Mouse (Mus musculus): Measurements from ENCODE around the gene Junb.

Junb gene
- long read RNA-seq, experiment 1, transcript Junb-201 (1 exons, 1,809 nt) = major isoform, 116 of 117 reads
- long read RNA-seq, experiment 1, partial matches to known transcripts = 0 of 117 reads
- long read RNA-seq, experiment 1, other reads (novel, unspliced or antisense) = 1 of 117 reads
- long read RNA-seq, experiment 2, transcript Junb-201 (1 exons, 1,809 nt) = major isoform, 353 of 354 reads
- long read RNA-seq, experiment 2, partial matches to known transcripts = 0 of 354 reads
- long read RNA-seq, experiment 2, other reads (novel, unspliced or antisense) = 1 of 354 reads

DNA sequence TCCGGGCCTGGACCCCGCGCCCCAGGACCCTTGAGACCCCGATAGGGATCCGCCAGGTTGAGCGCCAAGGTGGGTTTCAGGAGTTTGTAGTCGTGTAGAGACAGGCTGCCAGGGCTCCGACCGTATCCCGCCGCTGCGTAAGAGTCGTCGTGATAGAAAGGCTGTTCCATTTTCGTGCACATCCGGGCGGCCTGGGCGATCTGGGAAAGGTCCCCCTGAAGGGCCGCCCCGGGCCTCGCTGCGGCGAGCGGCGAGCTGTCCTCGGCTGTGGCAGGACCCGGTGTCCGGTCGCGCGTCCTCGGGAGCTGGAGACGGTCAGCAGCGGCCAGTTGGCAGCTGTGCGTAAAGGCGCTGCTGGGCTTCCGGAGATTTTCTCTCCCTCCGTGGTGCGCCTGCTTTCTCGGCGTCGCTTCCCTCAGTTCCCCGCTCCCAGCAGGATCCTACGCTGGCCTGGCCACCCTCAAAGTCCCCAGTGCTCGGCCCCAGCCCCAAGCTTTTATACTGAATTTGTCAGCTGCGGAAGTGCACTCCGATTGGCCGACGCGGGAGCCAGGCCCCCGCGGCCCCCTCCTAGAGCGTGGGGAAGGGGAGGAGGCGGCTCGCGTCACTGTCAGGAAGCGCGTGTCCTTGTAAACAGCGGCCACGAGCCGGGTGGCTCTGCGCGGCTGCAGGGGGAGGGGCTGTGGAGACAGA lies at the start of gene Junb:
Gene Junb (minus strand): TSS at position 471 of the 693 bp plus-strand sequence.
- intact Hi-C loops (cut with DNase I) = loop anchor here (5.0 kb wide), 1 partner anchor 49 kb away; the partner anchor contains the start of genes Asna1 and Trir

DNA sequence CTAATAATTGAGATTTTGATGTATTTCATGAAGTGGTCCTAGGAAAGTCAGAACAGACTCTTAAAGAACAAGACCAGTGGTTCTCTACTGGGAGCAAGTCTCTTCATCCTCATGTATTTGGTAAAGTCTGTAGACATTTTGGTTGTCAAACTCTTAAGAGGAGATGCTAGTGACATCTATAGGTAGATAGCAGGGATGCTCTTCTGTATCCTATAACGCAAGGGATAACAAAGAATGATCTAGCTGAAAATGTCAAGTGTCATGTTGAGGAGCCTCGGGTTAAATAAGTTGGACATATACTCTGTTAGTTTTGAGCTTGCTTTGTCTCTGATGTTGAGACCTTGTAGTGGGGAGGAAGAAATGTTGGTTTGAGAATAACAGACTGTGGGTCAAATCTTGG lies 49.4 kb upstream of the Junb start:
- intact Hi-C loops (cut with DNase I) = loop anchor here (5.0 kb wide), 1 partner anchor 51 kb away; the partner anchor contains the start of gene Junb

DNA sequence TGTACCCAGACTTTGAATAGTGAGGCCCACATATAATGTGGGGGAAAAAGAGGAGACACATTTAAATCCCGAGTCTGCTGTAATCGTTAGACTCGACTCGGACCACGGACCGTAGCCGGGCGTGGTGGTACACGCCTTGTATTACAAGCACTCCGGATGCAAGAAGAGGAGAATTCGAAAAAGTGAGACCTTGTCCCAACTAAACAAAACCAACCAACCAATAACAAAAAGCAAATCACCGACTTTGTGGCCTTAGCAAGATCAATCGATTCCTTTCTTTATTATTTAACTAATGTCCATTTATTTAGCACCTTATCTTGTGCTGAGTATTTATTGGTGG lies 49.0 kb upstream of the Junb start:
- intact Hi-C loops (cut with DNase I) = loop anchor here (5.0 kb wide), 1 partner anchor 50 kb away; the partner anchor contains the start of gene Junb

DNA sequence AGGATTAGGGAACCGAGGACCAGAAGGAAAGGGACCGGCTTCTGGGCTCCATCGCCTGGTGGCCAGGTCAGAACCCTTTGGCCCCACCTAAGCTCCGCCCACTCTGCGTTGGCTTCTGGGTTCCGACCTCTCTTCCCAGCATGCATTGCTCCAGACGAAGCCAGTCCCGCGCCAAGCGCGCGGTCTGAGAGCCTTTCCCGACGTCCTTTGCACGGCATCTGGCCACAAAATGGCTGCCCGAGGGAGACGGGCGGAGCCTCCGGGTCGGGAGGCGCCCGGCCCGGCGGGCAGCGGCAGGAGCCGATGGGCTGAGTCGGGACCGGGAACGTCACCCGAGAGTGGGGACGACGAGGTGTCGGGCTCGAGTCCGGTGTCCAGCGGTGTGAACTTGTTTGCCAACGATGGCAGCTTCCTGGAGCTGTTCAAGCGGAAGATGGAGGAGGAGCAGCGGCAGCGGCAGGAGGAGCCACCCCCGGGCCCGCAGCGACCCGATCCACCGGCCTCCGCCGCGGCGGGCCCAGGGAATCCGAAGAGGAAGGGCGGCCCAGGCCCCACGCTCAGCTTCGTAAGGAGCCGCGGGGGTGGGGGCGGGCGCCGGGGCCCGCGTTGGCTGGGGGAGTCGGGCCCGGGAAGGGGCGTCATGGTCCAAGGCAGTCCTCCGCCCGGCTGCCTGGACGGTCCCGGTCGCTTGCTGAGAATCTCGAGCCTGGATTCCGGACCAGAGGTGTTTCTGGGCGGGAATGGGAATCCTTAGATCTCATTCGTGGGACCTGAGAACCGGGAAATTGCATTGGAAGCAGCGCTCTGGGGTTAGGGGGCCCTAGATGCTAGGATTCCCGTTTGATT lies 48.4 kb upstream of the Junb start, which contains the start of gene Trir:
Gene Trir (plus strand): TSS at position 154 of the 846 bp plus-strand sequence.
- intact Hi-C loops (cut with DNase I) = loop anchor here (5.0 kb wide), 1 partner anchor 50 kb away; the partner anchor contains the start of gene Junb

DNA sequence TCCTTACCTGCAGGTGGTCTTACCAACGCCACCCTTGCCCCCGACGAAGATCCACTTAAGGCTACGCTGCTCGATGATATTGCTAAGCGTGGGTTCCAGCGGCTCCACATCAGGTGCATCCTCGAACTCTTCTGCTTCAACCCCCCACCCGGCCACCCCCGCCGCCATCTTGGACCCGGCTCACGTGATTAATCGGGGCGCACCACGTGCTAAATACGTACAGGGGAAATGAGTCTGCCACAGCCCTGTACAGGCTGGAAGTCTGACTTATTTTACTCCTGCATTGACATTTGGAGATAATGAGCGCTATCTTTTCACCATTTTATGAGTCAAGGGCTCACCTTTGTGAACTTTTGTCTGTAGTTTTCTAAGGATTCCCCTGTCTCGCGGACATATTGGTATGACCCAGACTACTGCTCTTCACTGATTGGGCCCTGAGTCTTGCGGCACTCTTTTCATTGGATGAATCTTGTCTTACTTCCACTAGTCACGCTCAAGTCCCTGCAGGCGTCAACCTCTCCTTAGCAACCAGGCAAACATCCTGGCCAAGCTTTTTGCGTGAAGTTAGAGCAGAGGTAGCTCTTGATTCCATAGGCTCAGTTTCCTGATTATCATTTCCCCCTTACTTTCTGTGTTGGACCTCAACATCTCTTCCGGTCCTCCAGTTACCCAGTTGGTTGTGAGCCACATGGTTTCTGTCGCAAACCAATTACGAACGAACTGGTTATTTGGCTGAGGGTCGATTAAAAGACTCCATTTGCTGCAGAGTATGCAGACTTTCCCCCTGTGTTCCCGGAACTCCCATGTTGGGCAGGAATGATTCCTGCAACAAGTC lies 46.8 kb upstream of the Junb start, which contains the start of gene Asna1:
Gene Asna1 (minus strand): TSS at position 184 of the 835 bp plus-strand sequence.
- intact Hi-C loops (cut with DNase I) = loop anchor here (5.0 kb wide), 1 partner anchor 48 kb away; the partner anchor contains the start of gene Junb

DNA sequence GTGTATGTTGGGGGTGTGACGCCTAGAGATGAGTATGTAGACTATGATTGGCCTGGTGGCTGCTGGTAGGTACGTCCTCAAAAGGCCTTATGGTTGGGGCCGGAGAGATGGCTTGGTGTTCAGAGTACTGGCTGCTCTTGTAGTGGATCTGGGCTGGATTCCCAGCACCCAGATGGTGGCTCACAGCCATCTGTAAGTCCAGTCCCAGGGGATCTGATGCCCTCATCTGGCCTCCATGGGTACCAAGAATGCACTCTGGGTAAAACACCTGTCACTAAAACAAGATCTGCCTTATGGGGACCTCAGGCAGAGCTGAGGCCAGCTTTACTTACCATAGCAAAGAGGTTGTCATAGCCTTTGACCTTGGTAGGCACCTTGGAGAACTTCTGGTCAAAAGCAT lies 45.3 kb upstream of the Junb start:
- intact Hi-C loops (cut with DNase I) = no loop called here

DNA sequence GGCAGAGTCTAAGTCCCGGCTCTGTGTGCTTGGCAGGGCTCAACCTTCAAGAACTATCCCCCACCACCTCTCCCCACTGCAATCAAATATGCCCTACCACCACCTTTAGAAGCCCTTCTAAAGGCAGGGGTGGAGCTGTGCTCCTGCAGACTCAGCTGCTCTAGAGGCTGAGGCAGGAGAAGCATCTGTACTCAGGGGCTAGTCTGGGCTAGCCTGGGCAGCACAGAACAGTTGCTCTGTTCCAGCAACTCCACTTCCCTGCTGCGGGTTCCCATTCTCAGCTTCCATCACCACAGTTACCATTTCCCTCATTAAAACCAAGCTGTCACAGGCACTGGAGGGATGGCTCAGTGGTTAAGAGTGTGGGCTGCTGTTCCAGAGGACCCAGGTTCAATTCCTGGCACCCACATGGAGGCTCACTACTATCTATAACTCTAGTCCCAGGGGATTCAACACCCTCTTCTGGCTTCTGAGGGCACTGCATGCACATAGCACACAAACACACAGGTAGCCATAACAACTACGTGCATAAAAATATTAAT lies 43.1 kb upstream of the Junb start:
- intact Hi-C loops (cut with DNase I) = no loop called here

DNA sequence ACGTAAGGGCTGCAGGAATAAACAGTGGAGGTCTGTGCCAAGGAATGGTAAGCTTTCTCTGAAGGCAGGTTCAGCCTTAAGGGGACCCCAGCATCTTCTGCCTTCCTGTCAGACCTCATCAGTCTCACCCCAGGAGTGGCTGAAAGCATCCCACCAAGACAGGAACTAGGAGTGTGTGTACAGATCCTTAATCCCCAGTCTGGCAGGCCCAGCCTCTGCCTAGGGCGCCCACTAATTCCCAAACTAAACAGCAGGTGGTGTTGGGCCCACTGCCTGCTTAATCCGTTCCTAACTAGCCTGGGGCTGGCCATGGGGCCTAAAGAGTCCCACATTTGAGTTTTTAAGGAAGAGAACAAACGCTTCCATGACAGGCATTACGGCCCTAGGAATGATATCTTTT lies 38.7 kb upstream of the Junb start:
- intact Hi-C loops (cut with DNase I) = no loop called here

DNA sequence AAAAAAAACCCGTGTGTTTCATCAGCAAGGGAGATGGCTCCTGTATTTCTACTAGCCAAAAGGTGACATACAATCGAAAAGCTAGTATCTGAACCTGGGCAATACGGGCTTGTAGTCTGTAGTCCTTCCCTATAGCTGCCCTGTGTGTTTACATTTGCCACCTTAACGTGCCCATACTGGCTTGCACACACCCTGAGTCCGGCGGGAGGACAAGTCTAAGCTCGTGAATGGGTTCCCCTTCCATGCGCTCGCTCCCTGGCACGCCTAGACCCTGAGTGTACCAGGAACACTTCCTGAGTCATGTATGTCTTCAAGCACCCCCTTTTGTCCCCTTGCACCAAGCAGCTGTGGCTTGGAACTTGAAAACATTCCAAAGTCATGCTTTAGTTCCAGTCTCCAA lies 38.2 kb upstream of the Junb start:
- intact Hi-C loops (cut with DNase I) = no loop called here

DNA sequence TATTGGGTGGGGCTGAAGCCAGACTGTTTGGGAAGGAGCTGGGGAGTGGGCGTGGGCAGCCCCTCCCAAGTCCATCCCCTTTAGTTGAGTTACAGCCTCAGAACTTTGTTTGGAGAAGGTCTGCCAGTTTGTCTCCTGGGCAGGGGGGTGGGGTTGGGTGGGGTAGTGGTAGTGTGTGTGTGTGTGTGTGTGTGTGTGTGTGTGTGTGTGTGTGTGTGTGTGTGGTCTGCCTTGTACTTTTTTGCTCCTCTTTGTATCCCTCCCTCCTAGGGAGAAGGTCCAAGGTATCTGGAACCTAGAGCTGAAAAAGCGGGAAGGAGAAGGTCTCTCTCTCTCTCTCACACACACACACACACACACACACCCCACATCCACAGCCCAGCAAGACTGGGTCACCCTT lies 35.9 kb upstream of the Junb start, which contains the start of gene Best2:
Gene Best2 (minus strand): TSS at position 101 of the 400 bp plus-strand sequence.
- intact Hi-C loops (cut with DNase I) = no loop called here

DNA sequence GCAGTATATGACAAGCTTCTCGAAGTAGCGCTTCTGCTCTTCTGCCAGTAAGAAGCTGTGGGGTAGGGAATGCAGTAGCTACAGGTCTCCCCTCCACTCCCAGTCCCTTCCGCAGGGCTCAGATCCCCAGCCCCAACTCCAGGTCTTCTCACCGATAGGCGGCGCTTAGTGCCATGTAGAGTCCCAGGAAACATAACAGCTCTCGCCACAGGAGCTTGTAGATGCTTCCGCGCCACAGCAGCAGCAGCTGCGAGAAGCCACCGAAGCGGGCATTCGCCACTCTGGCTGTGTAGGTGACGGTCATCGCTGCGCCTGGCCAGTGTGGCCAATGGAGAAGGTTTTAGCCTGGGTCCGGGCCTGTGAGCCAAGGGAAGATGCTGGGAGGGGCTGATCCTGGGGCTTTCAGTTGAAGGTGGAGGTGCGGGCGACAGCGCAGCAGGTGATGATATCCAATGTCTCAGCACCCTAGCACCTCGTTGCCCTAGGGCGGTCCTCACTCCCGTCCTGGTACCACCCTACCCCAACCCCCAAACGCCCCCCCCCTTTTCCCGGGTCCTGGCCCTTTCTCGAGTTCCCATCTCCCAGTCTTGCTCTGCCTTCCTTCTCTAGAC lies 34.8 kb upstream of the Junb start:
- intact Hi-C loops (cut with DNase I) = no loop called here

DNA sequence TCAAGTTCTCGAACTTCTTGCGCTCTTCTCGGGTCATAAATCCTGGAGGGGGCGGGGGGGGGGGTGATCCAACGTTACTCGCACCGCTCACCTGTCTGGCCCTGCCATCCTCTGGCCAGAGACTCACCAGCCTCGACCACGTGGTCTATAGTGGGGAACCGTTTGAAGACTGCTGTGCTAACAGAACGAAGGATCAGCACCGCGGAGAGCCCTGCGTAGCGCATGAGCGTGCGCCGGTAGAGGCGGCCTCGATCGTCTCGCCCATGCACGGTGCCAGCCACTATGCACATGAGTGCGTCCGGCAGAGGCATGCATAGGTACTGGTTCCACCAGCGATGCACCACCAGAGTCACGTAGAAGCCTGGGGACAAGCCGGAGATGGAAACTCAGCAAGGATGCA lies 32.7 kb upstream of the Junb start:
- intact Hi-C loops (cut with DNase I) = no loop called here

DNA sequence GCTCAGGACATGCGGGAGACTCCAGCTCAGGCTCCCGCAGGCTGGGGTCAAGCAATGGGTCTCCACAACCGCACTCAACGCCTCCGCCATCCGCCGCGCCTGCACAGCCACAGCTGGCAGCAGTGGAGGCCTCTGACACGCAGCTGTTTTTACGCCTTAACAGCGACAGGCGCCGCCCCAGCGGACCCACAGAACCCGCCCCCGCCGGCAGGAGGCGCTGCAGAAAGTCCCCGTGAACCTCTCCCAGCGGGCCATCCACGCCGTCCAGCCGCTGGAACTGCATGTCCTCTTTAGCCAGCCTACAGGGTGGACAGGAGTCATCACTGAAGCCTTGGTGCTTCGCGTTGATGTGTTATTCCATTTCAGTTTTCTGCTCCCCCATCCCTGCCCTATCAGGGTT lies 29.2 kb upstream of the Junb start:
- intact Hi-C loops (cut with DNase I) = no loop called here

DNA sequence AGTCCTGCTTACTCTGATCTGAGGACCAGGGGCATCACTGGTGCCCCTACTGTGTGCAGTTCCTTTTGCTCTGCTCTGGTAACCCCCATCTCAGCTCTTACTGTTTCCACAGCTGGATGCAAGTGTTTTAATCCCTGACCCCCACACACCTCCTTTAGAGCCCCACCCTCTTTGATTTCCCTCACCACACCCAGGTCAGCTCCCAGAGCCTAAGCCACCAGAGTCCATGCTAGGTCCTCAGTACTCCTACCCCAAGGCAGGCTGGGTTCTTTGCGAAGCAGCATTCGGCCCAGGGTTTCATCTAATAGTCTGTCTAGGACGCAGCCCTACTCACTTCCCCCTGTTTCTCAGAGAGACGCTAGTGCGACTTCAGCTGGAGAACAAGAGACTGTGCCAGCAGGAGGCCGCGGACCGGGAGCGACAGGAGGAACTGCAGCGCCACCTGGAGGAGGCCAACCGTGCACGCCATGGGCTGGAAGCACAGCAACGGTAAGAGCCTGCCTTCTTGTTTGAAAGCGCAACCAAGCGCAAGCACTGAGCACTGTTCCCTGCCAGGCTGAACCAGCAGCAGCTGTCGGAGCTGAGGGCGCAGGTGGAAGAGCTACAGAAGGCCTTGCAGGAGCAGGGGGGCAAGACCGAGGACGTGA lies 19.3 kb upstream of the Junb start:
- intact Hi-C loops (cut with DNase I) = loop anchor here (5.0 kb wide), 1 partner anchor 70 kb away; no protein-coding TSS in a partner anchor

DNA sequence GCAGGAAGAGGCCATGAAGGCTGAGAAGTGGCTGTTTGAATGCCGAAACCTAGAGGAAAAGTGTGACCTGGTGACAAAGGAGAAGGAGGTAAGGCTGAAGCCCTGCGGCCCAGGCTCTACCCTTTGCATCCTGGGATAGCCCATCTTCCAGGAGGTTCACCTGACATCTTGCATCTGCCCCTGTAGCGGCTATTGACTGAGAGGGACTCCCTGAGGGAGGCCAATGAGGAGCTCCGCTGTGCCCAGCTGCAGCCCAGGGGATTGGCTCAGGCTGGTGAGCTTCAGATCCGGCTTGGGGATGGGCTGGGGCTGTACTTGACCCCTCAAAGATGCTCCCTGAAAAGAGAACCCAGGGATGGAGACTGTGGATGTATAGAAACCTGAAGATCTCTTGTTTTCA lies 18.5 kb upstream of the Junb start:
- intact Hi-C loops (cut with DNase I) = loop anchor here (5.0 kb wide), 1 partner anchor 70 kb away; no protein-coding TSS in a partner anchor

DNA sequence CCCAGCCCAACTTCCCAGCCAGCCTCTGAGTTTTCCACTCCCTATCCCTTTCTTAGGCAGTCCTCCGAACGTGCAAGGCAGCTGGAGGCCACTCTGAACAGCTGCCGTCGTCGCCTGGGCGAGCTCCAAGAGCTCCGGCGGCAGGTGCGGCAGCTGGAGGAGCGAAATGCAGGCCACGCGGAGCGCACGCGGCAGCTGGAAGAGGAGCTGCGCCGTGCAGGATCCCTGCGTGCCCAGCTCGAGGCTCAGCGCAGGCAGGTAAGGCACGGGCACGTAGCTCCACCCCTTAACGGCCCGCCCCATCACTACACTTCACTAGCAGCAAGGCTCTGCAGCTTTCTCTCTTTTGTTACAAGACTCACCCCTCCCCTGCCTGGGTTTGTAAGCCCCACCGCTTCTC lies 17.2 kb upstream of the Junb start:
- intact Hi-C loops (cut with DNase I) = loop anchor here (5.0 kb wide), 1 partner anchor 68 kb away; no protein-coding TSS in a partner anchor

DNA sequence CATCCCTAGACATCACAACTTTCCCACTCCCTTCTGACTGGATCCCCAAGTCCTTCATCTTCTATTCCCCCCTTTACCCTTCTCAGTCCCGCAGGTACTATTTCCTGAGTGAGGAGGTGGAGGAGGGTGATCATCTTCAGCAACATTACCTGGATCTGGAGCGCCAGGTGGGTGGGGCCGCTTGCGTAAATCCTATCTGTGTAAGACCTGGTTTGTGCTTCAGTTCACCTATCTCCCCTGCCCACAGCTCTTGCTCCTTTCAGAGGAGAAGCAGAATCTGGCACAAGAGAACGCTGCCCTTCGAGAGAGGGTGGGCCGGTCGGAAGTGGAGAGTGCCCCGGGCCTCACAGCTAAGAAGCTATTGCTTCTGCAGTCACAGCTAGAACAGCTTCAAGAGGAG lies 15.9 kb upstream of the Junb start:
- intact Hi-C loops (cut with DNase I) = no loop called here

DNA sequence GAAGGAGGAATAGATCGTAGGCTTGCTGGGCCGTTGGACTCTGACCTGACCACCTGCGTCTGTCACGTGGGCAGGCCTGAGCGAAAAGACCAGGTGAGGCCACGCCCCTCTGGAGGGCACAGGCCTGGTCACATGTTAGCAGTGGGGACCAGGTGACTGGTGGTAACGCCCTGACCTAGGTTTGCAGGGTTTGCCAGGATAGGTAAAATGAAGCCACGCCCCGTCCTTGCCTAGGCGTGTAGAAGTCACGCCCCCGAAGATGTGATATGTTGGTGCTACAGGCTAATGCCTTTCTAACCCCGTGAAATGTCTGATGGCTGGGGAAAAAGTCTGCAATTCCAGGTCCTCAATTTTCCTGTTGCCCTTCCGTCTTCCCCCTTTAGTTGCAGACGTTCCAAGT lies 12.3 kb upstream of the Junb start:
- intact Hi-C loops (cut with DNase I) = loop anchor here (1.0 kb wide), 1 partner anchor 17 kb away; no protein-coding TSS in a partner anchor

DNA sequence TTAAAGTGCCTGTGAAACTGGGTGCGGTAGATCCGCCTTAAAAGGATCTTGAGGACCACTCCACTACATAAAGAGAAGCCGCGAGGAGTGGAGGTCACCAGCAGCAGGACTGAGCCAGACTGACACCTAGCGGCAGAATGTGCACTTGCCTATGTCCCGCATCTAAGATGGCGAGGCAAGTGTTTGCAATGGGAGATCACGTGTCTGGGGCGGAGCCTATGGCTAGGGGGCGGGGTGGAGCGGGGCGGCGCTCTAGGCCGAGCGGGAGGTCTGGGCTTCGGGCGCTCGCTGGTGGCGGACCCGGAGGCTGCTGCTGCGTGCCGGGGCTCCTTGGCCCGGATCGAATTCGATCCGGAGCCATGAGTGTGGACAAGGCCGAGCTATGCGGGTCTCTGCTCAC lies 11.8 kb upstream of the Junb start, which contains the start of gene Hook2:
Gene Hook2 (plus strand): TSS at position 255 of the 400 bp plus-strand sequence.
- intact Hi-C loops (cut with DNase I) = loop anchor here (1.0 kb wide), 1 partner anchor 16 kb away; no protein-coding TSS in a partner anchor
